Mouse (Mus musculus) lung, embryonic 15.5 days (tissue): ENCODE data around the gene 4930404H24Rik. TPM values are rescaled to one million over a fixed set of nuclear protein-coding genes. Genes with fewer than 3 reads are reported as not detected.

ENCODE experiments used
- ATAC-seq: fragments of 200-750 bp; cut with Nextera tagmentation; 2 replicates; pipeline ENCODE4 v1.8.0; 2017; ENCODE audit warnings: moderate number of reproducible peaks, borderline replicate concordance; ENCODE audit not compliant: low FRiP score, low TSS enrichment; ENCODE audit errors: extremely low read depth
- H3K27ac ChIP-seq: fragments of 300-500 bp; sonication (generic); 2 replicates; pipeline ENCODE4 v1.5.1; 2015; ENCODE audit warnings: moderate library complexity, mild to moderate bottlenecking, inconsistent platforms
- H3K27me3 ChIP-seq: fragments of 300-500 bp; sonication (generic); 2 replicates; pipeline ENCODE4 v1.6.1; 2015; ENCODE audit warnings: inconsistent platforms
- H3K36me3 ChIP-seq: fragments of 300-500 bp; sonication (generic); 2 replicates; pipeline ENCODE4 v1.6.1; 2015; ENCODE audit warnings: inconsistent platforms
- H3K4me1 ChIP-seq: fragments of 300-500 bp; sonication (generic); 2 replicates; pipeline ENCODE4 v1.6.1; 2015; ENCODE audit warnings: inconsistent platforms
- H3K4me2 ChIP-seq: fragments of 300-500 bp; sonication (generic); 2 replicates; pipeline ENCODE4 v1.6.1; 2015; ENCODE audit warnings: inconsistent platforms, mild to moderate bottlenecking, moderate library complexity
- H3K4me3 ChIP-seq: fragments of 300-500 bp; sonication (generic); 2 replicates; pipeline ENCODE4 v1.5.1; 2015; ENCODE audit warnings: mild to moderate bottlenecking, inconsistent platforms
- H3K9ac ChIP-seq: fragments of 300-500 bp; sonication (generic); 2 replicates; pipeline ENCODE4 v1.6.1; 2015; ENCODE audit warnings: inconsistent platforms
- H3K9me3 ChIP-seq: fragments of 300-500 bp; sonication (generic); 2 replicates; pipeline ENCODE4 v1.6.1; 2016; ENCODE audit warnings: inconsistent platforms
- WGBS: fragments of 180-500 bp; shearing (Covaris S2); methylation state at CpG from one replicate; pipeline ENCODE4 v1.1.7; 2015; 5-methylcytosine and 5-hydroxymethylcytosine counted together
- polyA plus RNA-seq: library from polyadenylated mRNA; unstranded; fragments of >200 nt; fragmentation: Nextera tagmentation; extraction: Ambion mirVana; gene quantifications from 2 replicates; pipeline ENCODE4 v1.2.1, GENCODE M21; 2015

Gene 4930404H24Rik
- polyA plus RNA-seq, 1 experiment from 2014 or later = not detected

DNA sequence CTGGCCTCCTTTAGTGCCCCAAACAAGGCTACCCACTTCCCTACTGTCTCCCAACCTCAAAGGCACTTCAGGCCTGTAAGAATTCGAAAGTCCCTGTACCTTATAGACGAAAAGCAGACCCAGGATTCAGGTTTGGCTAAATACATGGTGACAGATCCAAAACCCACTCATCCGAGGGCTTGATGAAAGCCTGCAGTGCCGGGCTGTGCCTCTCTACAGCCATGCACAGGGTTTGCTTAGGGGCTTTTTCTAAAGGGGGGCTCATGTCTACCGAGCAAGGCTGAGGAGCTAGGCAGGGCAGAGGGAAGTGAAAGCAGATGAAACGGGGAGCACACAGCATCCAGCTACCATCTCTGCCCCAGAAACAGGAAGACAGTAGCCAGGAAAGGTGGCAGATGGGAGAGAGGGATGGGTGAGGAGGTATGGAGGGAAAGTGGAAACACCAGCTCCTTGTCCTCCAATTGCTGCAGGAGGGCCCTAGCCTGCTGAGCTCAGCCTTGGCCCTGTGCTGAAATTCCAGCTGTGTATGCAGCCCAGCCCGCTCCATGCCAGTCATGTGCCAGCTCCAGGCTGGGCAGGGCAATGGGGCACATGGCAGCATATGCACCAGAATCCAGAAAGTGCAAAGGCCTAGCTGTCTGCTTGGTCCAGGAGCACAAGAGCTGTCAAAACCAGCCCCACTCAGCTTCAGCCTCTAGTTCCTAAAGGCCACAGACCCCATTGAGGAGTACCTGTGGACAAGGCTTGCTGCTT lies 11.3 kb upstream of the 4930404H24Rik start:
- 73% methylated on average over 7 of the region's 7 CpGs for WGBS
- no peak overlapping the region for H3K4me2 ChIP-seq
- no peak overlapping the region for H3K9ac ChIP-seq
- H3K36me3 ChIP-seq = no peaks in the 10 kb centered on the region
- no peak for ATAC-seq
- no peaks in the 10 kb centered on the region for H3K9me3 ChIP-seq
- no peak overlapping the region for H3K4me3 ChIP-seq
- H3K4me1 ChIP-seq = peaks cover 14% of the 10 kb centered on the region
- peaks cover 4% of the 10 kb centered on the region; the same call in 1 of the 2 replicates for H3K27me3 ChIP-seq
- H3K27ac ChIP-seq = no peak overlapping the region

- Histone ChIP-seq H3K4me3 (no peak overlapping the region), H3K9me3 (no peaks in the 10 kb centered on the region), H3K4me1 (peaks cover 9% of the 10 kb centered on the region), H3K9ac (no peak overlapping the region), H3K36me3 (no peaks in the 10 kb centered on the region), H3K4me2 (no peak overlapping the region), H3K27ac (no peak overlapping the region), H3K27me3 (peaks cover 4% of the 10 kb centered on the region; the same call in 1 of the 2 replicates)
- no peak for ATAC-seq
- 66% methylated on average over 2 of the region's 2 CpGs for WGBS
Measured at GRCm38 (mm10) chr2:153481861-153482120, 10.8 kb upstream of the 4930404H24Rik start.

DNA sequence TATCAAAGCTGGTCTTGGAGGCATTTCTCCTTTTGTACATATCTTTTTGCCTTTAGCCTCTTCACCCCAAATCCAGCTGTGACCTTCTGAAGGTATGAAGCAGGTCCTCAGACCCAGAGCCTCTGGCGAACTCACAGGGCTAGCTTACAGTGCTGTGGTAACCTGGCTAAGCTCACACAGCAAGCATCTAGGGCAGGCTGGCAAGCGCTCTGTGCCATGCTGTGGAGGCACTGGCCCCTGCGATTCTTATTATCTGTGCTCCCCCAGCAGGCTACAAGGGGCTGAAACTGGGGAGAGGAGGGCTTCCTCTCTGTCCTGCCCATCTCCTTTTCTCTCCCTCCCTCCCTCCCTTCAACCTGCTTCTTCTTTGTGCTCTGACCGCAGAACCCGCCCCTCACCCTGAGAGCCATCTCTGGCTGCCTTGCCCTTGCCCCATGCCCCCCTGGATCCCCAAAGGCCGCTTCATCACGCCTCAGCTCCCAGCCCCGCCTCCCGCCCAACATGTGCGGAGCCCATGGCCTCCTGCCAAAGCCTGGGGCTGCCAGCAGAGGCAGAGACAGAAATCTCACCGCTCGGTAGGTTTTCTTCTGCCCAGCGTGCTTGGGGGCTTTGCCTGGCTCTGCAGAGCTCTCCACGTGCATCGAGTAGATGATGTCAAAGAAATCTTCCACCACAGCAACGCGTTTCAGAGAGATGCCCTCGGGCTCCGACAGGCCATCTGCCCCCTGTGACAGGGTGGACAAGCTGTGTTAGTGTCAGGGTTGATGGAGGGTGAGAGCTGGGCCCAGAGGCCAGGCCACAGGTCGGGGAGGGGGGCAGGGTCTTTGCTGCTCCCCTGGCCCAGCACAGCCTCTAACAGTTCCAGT lies 9.2 kb upstream of the 4930404H24Rik start:
- Histone ChIP-seq H3K9me3 (no peaks in the 10 kb centered on the region), H3K4me2 (peak overlapping the region; percentile 14), H3K36me3 (no peaks in the 10 kb centered on the region), H3K27me3 (peaks cover 4% of the 10 kb centered on the region; the same call in 1 of the 2 replicates), H3K4me3 (no peak overlapping the region), H3K9ac (no peak overlapping the region), H3K27ac (no peak overlapping the region), H3K4me1 (peaks cover 8% of the 10 kb centered on the region)
- WGBS = 9% methylated on average over 20 of the region's 20 CpGs
- ATAC-seq = peak; percentile 41; the same call in 1 of the 2 replicates

- no peak overlapping the region for H3K27ac ChIP-seq
- peaks cover 8% of the 10 kb centered on the region for H3K4me1 ChIP-seq
- H3K4me3 ChIP-seq = no peak overlapping the region
- ATAC-seq = no peak
- no peak overlapping the region for H3K4me2 ChIP-seq
- WGBS = 71% methylated on average over 4 of the region's 4 CpGs
- H3K36me3 ChIP-seq = no peaks in the 10 kb centered on the region
- peaks cover 4% of the 10 kb centered on the region; the same call in 1 of the 2 replicates for H3K27me3 ChIP-seq
- no peaks in the 10 kb centered on the region for H3K9me3 ChIP-seq
- H3K9ac ChIP-seq = no peak overlapping the region
Measured at GRCm38 (mm10) chr2:153484071-153484470, 8.5 kb upstream of the 4930404H24Rik start.

- peaks cover 15% of the 10 kb centered on the region for H3K27me3 ChIP-seq
- no peak overlapping the region for H3K27ac ChIP-seq
- H3K9ac ChIP-seq = no peak overlapping the region
- no peak overlapping the region for H3K4me2 ChIP-seq
- no peak for ATAC-seq
- H3K4me1 ChIP-seq = peaks cover 26% of the 10 kb centered on the region
- H3K36me3 ChIP-seq = no peaks in the 10 kb centered on the region
- no peaks in the 10 kb centered on the region for H3K9me3 ChIP-seq
- no peak overlapping the region for H3K4me3 ChIP-seq
- WGBS = 97% methylated on average over 1 of the region's 1 CpGs
Measured at GRCm38 (mm10) chr2:153490116-153490515, 2.5 kb upstream of the 4930404H24Rik start.

- Histone ChIP-seq H3K27me3 (peaks cover 15% of the 10 kb centered on the region), H3K4me1 (peaks cover 29% of the 10 kb centered on the region), H3K9me3 (no peaks in the 10 kb centered on the region), H3K4me2 (no peak overlapping the region), H3K4me3 (no peak overlapping the region), H3K27ac (no peak overlapping the region; the same call in 1 of the 2 replicates), H3K36me3 (no peaks in the 10 kb centered on the region), H3K9ac (no peak overlapping the region)
- 46% methylated on average over 5 of the region's 5 CpGs for WGBS
- ATAC-seq = no peak
Measured at GRCm38 (mm10) chr2:153490940-153491339, 1.6 kb upstream of the 4930404H24Rik start.

DNA sequence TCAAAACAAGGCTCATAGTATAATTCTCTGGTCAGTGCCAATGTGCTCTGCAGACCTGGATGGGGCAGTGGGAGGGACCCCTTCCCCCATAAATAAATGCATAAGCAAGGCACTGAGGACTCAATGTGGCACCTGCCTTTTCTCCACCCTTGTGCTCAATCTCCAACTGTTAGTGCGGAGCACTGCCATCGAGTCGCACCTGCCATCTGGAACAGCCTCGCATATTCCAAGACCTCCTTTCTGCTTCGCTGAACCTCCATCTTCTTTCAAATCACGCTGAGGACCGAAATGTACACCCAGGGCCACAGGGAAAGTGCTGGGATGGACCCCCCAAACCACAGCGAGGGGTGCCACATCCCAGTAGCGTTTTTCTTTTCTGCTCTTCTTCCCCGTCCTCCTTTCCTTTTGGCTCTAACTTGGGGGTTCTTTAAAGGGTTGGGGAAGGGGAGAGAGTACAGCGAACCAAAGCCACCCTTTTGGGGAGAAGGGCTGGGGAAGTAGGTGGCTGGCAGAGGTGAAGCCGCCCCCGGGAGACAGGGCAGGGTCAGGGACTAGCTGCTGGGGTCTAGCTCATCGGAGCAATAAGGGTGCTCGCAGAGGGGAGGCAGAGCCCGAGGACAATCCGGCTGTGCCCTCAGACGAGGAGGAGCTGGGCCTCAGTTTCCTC lies 945 bp upstream of the 4930404H24Rik start:
- Histone ChIP-seq H3K4me3 (peak overlapping the region; percentile 62), H3K4me1 (peaks cover 31% of the 10 kb centered on the region), H3K4me2 (peak overlapping the region; percentile 98), H3K27ac (no peak overlapping the region), H3K27me3 (peaks cover 15% of the 10 kb centered on the region), H3K9me3 (no peaks in the 10 kb centered on the region), H3K9ac (peak overlapping the region; percentile 59), H3K36me3 (no peaks in the 10 kb centered on the region)
- WGBS = 14% methylated on average over 18 of the region's 18 CpGs
- ATAC-seq = no peak

- Histone ChIP-seq H3K4me3 (peak overlapping the region; percentile 62), H3K9me3 (no peaks in the 10 kb centered on the region), H3K4me2 (peak overlapping the region; percentile 98), H3K9ac (peak overlapping the region; percentile 59), H3K27me3 (peaks cover 15% of the 10 kb centered on the region), H3K27ac (no peak overlapping the region), H3K4me1 (peaks cover 35% of the 10 kb centered on the region), H3K36me3 (no peaks in the 10 kb centered on the region)
- WGBS = under 1% methylated on average over 24 of the region's 24 CpGs
- peak; percentile 20; the same call in 1 of the 2 replicates for ATAC-seq
Measured at GRCm38 (mm10) chr2:153492179-153492517, 442 bp upstream of the 4930404H24Rik start.

DNA sequence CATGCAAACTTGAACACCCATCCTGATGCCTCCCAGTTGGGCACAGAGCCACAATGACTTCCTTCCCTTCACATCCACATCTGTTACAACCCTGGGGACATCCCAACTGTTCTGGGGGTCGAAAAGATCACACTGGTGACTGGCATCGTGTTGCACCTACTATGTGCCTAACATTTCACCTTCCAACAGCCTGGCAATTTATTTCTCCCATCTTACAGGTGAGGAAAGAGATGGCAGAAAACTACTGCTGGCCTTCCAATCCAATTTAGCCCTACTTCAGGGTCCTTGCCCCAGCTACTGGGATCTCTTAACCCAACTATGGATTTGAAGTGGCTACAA lies 772 bp downstream of the 4930404H24Rik start:
- Histone ChIP-seq H3K4me3 (peak overlapping the region; percentile 62), H3K9ac (peak overlapping the region; percentile 59; the same call in 1 of the 2 replicates)

GRCm38 (mm10) chr2:153493781-153494292 lies 1.2 kb downstream of the 4930404H24Rik start:
- no peak overlapping the region for H3K4me3 ChIP-seq

More for the DNA sequence above, 772 bp downstream of the 4930404H24Rik start:
- ATAC-seq = no peak
- Histone ChIP-seq H3K4me1 (peaks cover 35% of the 10 kb centered on the region), H3K27me3 (peaks cover 15% of the 10 kb centered on the region), H3K4me2 (peak overlapping the region; percentile 98), H3K9me3 (no peaks in the 10 kb centered on the region), H3K36me3 (no peaks in the 10 kb centered on the region), H3K27ac (peak overlapping the region; percentile 42; the same call in 1 of the 2 replicates)
- WGBS = 33% methylated on average over 2 of the region's 2 CpGs

DNA sequence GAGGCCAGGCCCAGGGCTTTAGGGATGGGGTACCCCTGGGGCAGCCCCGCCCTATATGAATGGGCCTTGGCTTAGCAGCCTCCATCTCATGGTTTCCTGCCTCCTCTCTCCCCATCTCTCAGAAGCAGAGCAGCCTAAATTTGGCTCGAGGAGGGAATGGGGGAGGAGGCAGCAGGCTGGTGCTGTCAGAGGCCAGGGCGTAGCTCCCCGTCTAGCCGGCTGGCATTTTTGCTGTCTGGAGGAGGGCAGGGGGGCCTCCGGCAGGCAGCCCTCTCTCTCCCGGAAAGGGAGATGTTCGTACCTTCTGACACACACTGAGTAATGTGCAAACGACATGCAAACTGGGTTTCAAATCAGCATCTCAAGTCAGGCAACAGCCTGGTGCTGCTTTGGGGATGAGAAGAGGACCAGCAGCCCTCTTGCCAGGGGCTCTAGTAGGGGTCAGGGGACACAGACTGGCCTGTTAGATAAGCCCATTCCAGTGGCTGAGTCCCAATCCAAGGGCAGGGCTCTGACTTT lies 1.8 kb downstream of the 4930404H24Rik start:
- peak; percentile 9; the same call in 1 of the 2 replicates for ATAC-seq

More at GRCm38 (mm10) chr2:153493781-153494292, 1.2 kb downstream of the 4930404H24Rik start:
- Histone ChIP-seq H3K4me2 (peak overlapping the region; percentile 98), H3K27ac (peak overlapping the region; percentile 56), H3K4me1 (peaks cover 35% of the 10 kb centered on the region), H3K9me3 (no peaks in the 10 kb centered on the region), H3K9ac (no peak overlapping the region), H3K27me3 (peaks cover 15% of the 10 kb centered on the region), H3K36me3 (no peaks in the 10 kb centered on the region)
- WGBS = 6% methylated on average over 6 of the region's 6 CpGs
- peak; percentile 24; the same call in 1 of the 2 replicates for ATAC-seq

More for the DNA sequence above, 1.8 kb downstream of the 4930404H24Rik start:
- H3K27me3 ChIP-seq = peaks cover 15% of the 10 kb centered on the region
- no peaks in the 10 kb centered on the region for H3K9me3 ChIP-seq
- no peak overlapping the region for H3K9ac ChIP-seq
- H3K4me2 ChIP-seq = peak overlapping the region; percentile 98
- no peak overlapping the region for H3K4me3 ChIP-seq
- 16% methylated on average over 9 of the region's 9 CpGs for WGBS
- H3K36me3 ChIP-seq = no peaks in the 10 kb centered on the region
- H3K4me1 ChIP-seq = peaks cover 35% of the 10 kb centered on the region
- peak overlapping the region; percentile 56 for H3K27ac ChIP-seq
